ENCODE assay signal across 14 mouse cellular contexts in the genomic region with DNA sequence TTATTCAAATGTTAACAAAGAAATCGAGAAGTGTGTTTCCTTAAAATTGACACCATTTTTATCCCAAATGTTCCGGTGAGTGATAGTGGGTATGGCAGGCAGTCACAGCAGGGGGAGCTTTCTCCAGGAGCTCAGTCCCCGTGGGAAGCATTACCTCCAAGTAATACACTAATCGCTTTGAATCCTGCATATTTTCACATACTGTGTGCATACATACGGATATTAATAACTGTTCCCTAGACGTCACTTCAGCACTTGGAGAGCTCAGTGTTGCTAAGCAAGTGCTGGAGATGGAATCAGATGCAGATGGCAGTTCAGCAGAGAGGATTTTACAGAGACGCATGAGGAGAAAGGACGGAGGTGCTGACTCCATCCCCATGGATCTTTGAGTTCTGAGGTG.
DNase-seq lines count a peak whose midpoint lies in the region; ATAC-seq and TF ChIP-seq lines count a peak whose summit lies in the region.
"Had no signal": no experiment of that assay in that cellular context is flagged by ENCODE, and none has a peak within 500 bp of the region (broad histone marks: within the 10 kb centered on the region; RNA-seq: fewer than 3 reads in every experiment).

No protein-coding gene starts in this region.

- no peaks in the 10 kb centered on the region for H3K4me1 ChIP-seq in midbrain, embryonic 14.5 days (ENCODE audit: control insufficient read depth, insufficient read depth, low read length)
- no peaks in the 10 kb centered on the region for H3K4me1 ChIP-seq in midbrain, embryonic 11.5 days (ENCODE audit: control insufficient read depth, insufficient read depth, low read length)
- H3K4me1 ChIP-seq in thymus, adult 2 months (replicated peaks; ENCODE audit: control insufficient read depth, insufficient read depth, low read length) = peaks cover 12% of the 10 kb centered on the region

- H3K4me3 ChIP-seq in midbrain, embryonic 14.5 days (replicated peaks; ENCODE audit: low read depth, low read length) = no peak overlapping the region
- H3K4me3 ChIP-seq in midbrain, embryonic 11.5 days (ENCODE audit: low read depth, low read length) = no peak overlapping the region
- no peak overlapping the region for H3K4me3 ChIP-seq in left cerebral cortex, adult 2 months
- no peak overlapping the region for H3K4me3 ChIP-seq in thymus, adult 2 months (ENCODE audit: control insufficient read depth, insufficient read depth, low read length)
- H3K4me3 ChIP-seq: erythroblast, embryonic 14.5 days; limb, embryonic 15.5 days had no signal

- DNase-seq in frontal cortex, postnatal 25 days (ENCODE audit: low spot score in 2 of 2) = no peak
- peak; percentile 40 for DNase-seq in midbrain, embryonic 14.5 days
- DNase-seq in midbrain, embryonic 11.5 days (ENCODE audit: low spot score, missing footprints) = no peak
- peak; percentile 11 to 16 for DNase-seq in left cerebral cortex, adult 2 months (ENCODE audit: extremely low spot score in 1 of 2, low spot score in 2 of 2)
- peak; percentile 7 for DNase-seq in right cerebral cortex, postnatal 4 days
- DNase-seq in embryo, embryonic 11 days = no peak
- no peak for DNase-seq in thymus, adult 2 months
- DNase-seq: gastrocnemius, postnatal 25 days; kidney, postnatal 25 days; thymus, postnatal 14 days had no signal

- H3K36me3 ChIP-seq in midbrain, embryonic 14.5 days (ENCODE audit: control insufficient read depth, insufficient read depth, low read length) = no peaks in the 10 kb centered on the region
- H3K36me3 ChIP-seq in midbrain, embryonic 11.5 days (ENCODE audit: control insufficient read depth, insufficient read depth, low read length) = no peaks in the 10 kb centered on the region
- H3K36me3 ChIP-seq in thymus, adult 2 months (ENCODE audit: control insufficient read depth, insufficient read depth, low read length) = no peaks in the 10 kb centered on the region
- H3K36me3 ChIP-seq: limb, embryonic 15.5 days had no signal

- intact Hi-C loops in left cerebral cortex, adult 2 months (cut with DNase I) = no loop called here

- TF ChIP-seq POLR2A in thymus, adult 2 months (IDR thresholded peaks at IDR 0.05; ENCODE audit: control insufficient read depth, extremely low read depth, insufficient read depth, low read length, poor library complexity) = no peak

- WGBS in midbrain, embryonic 14.5 days = 36% methylated on average over 8 of the region's 8 CpGs
- 69% methylated on average over 8 of the region's 8 CpGs for WGBS in midbrain, embryonic 11.5 days
- 88% methylated on average over 8 of the region's 8 CpGs for WGBS in thymus, adult 2 months

- no peaks in the 10 kb centered on the region for H3K27me3 ChIP-seq in midbrain, embryonic 14.5 days (ENCODE audit: control insufficient read depth, insufficient read depth, low read length)
- no peaks in the 10 kb centered on the region for H3K27me3 ChIP-seq in midbrain, embryonic 11.5 days (ENCODE audit: control insufficient read depth, insufficient read depth, low read length)
- no peaks in the 10 kb centered on the region for H3K27me3 ChIP-seq in thymus, adult 2 months (ENCODE audit: control insufficient read depth, insufficient read depth, low read length)
- H3K27me3 ChIP-seq: limb, embryonic 15.5 days had no signal

- H3K9me3 ChIP-seq in midbrain, embryonic 14.5 days (ENCODE audit: control insufficient read depth, low read length) = no peaks in the 10 kb centered on the region
- no peaks in the 10 kb centered on the region for H3K9me3 ChIP-seq in midbrain, embryonic 11.5 days (ENCODE audit: control insufficient read depth, low read length)
- H3K9me3 ChIP-seq: limb, embryonic 15.5 days had no signal

- H3K4me2 ChIP-seq in midbrain, embryonic 14.5 days (ENCODE audit: low read length) = no peak overlapping the region
- no peak overlapping the region for H3K4me2 ChIP-seq in midbrain, embryonic 11.5 days
- H3K4me2 ChIP-seq: limb, embryonic 15.5 days had no signal

- no peak overlapping the region for H3K27ac ChIP-seq in midbrain, embryonic 14.5 days (replicated peaks; ENCODE audit: low read depth, low read length)
- no peak overlapping the region for H3K27ac ChIP-seq in midbrain, embryonic 11.5 days (ENCODE audit: low read depth, low read length)
- H3K27ac ChIP-seq in left cerebral cortex, adult 2 months = peak overlapping the region; percentile 30; the same call in 1 of the 2 replicates
- no peak overlapping the region for H3K27ac ChIP-seq in thymus, adult 2 months (ENCODE audit: control insufficient read depth, insufficient read depth, low read length)
- H3K27ac ChIP-seq: limb, embryonic 15.5 days had no signal

- peak; percentile 9 for TF ChIP-seq CTCF in left cerebral cortex, adult 2 months (IDR thresholded peaks at IDR 0.05)
- TF ChIP-seq CTCF in thymus, adult 2 months (IDR thresholded peaks at IDR 0.05; ENCODE audit: borderline replicate concordance, control insufficient read depth, extremely low read depth, insufficient read depth, low read length, poor library complexity) = no peak

- peak; percentile 89 for ATAC-seq in frontal cortex, adult (ENCODE audit: low TSS enrichment)
- ATAC-seq in midbrain, embryonic 14.5 days (ENCODE audit: low FRiP score, low TSS enrichment) = no peak
- no peak for ATAC-seq in midbrain, embryonic 11.5 days (ENCODE audit: low FRiP score)
- ATAC-seq: intestine, embryonic 16.5 days had no signal

- no peak overlapping the region for H3K9ac ChIP-seq in midbrain, embryonic 14.5 days (replicated peaks; ENCODE audit: low read length)
- no peak overlapping the region for H3K9ac ChIP-seq in midbrain, embryonic 11.5 days (ENCODE audit: low read length)
- H3K9ac ChIP-seq: limb, embryonic 15.5 days had no signal

Comparison
In these comparisons a context has a peak if more than half of its experiments do, and no peak if none do; other contexts are left out.
1. DNase-seq: peak in midbrain, embryonic 14.5 days (single experiment), left cerebral cortex, adult 2 months (2 of 2) and right cerebral cortex, postnatal 4 days (single experiment); none in frontal cortex, postnatal 25 days (0 of 2), midbrain, embryonic 11.5 days (single experiment), embryo, embryonic 11 days (single experiment) and thymus, adult 2 months (single experiment).